9 mouse cellular contexts compared by ENCODE assay signal in the genomic region with DNA sequence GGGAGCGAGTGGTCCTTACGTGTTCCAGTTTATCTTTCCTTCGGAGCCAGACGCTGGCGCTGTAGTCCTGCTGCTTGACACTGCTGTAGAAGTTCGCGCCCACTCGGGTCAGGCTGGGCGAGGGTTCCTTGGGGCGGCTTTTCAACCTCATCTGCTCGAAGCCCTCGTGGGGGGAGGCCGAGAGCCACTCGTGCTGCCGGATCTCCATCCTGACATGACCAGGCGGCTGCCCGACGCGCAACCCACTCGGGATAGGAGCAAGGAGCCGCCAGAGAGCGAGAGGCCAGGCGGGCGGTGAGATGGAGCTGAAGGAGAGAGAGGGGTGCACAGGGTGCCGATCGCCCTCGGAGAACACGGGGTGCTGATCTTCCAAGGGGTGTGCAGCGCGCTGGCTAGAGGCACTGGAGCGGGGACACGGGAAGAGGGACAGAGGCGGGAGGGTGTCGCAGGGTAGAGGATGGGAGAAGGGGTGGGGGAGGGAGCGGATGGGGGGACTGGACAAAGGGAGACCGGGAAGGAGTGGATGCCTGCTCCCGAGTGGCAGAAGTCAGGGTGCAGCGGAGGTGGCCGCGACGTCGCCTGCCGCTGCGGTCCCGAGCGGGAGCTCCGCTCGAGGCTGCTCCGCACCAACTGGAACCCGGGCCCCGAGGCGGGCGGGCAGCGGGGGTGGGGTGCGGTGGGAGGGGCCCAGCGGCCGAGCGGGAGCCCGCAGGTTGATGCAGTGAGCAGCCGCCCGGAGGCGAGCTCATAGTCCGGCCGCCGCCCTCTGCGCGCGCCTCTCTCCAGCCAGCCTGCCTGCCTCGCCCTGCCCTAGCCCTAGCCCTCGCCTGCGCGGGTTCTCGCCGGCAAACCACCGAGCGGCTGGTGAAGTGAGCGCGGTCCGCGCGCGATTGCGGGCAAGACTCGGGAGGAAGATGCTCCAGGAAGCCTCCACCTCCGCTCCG. TPM values are rescaled to one million over a fixed set of nuclear protein-coding genes. Genes with fewer than 3 reads are reported as not detected.
DNase-seq lines count a peak whose midpoint lies in the region; ATAC-seq and TF ChIP-seq lines count a peak whose summit lies in the region.
"Had no signal": no experiment of that assay in that cellular context is flagged by ENCODE, and none has a peak within 500 bp of the region (broad histone marks: within the 10 kb centered on the region; RNA-seq: fewer than 3 reads in every experiment).

A gene (minus strand): TSS at position 646 of the 944 bp plus-strand sequence.

- peak; percentile 39 for DNase-seq in gastrocnemius, adult 2 months
- no peak for DNase-seq in gastrocnemius, postnatal 36 days
- peak; percentile 63 for DNase-seq in ES-CJ7 (ENCODE audit: low read depth, low spot score)
- peak; percentile 75 for DNase-seq in embryo, embryonic 11 days
- DNase-seq in limb, embryonic 11.5 days (ENCODE audit: low spot score) = peak; percentile 69
- peak; percentile 55 for DNase-seq in midbrain, postnatal 0 days (ENCODE audit: low spot score)
- no peak for DNase-seq in spleen, adult 12 weeks (ENCODE audit: low spot score)

- under 1% methylated on average over 83 of the region's 86 CpGs for WGBS in heart, embryonic 15.5 days
- WGBS in limb, embryonic 11.5 days = under 1% methylated on average over 81 of the region's 86 CpGs
- WGBS in midbrain, postnatal 0 days = under 1% methylated on average over 65 of the region's 86 CpGs

- H3K27me3 ChIP-seq in heart, embryonic 15.5 days = peaks cover 30% of the 10 kb centered on the region
- peaks cover 24% of the 10 kb centered on the region for H3K27me3 ChIP-seq in limb, embryonic 11.5 days (ENCODE audit: control insufficient read depth, insufficient read depth, low read length)
- H3K27me3 ChIP-seq in midbrain, postnatal 0 days (ENCODE audit: insufficient read depth, low read length) = no peaks in the 10 kb centered on the region

- peak; percentile 63 for ATAC-seq in heart, embryonic 15.5 days (replicated peaks; ENCODE audit: insufficient number of reproducible peaks, insufficient read depth, low FRiP score, low read depth)
- peak; percentile 90 for ATAC-seq in limb, embryonic 11.5 days (ENCODE audit: insufficient number of reproducible peaks, low FRiP score, low TSS enrichment, low read depth)
- peak; percentile 81 for ATAC-seq in midbrain, postnatal 0 days (ENCODE audit: low FRiP score)

- no peak for TF ChIP-seq CTCF in gastrocnemius, adult 2 months (IDR thresholded peaks at IDR 0.05)
- TF ChIP-seq CTCF in midbrain, postnatal 0 days (IDR thresholded peaks at IDR 0.05) = peak; percentile 45

- H3K9me3 ChIP-seq in heart, embryonic 15.5 days (replicated peaks) = no peaks in the 10 kb centered on the region
- H3K9me3 ChIP-seq in limb, embryonic 11.5 days (ENCODE audit: control insufficient read depth, low read length) = no peaks in the 10 kb centered on the region
- H3K9me3 ChIP-seq in midbrain, postnatal 0 days (ENCODE audit: low read length) = no peaks in the 10 kb centered on the region

- no peak within 1 kb of the TSS for H3K27ac ChIP-seq in gastrocnemius, adult 2 months
- H3K27ac ChIP-seq in heart, embryonic 15.5 days = no peak within 1 kb of the TSS
- H3K27ac ChIP-seq in limb, embryonic 11.5 days (replicated peaks; ENCODE audit: low read depth, low read length) = no peak within 1 kb of the TSS
- peak within 1 kb of the TSS; percentile 47 for H3K27ac ChIP-seq in midbrain, postnatal 0 days (ENCODE audit: low read depth, low read length)

- H3K4me1 ChIP-seq in heart, embryonic 15.5 days (replicated peaks) = peaks cover 12% of the 10 kb centered on the region
- no peaks in the 10 kb centered on the region for H3K4me1 ChIP-seq in limb, embryonic 11.5 days (ENCODE audit: control insufficient read depth, insufficient read depth, low read length)
- H3K4me1 ChIP-seq in midbrain, postnatal 0 days (ENCODE audit: insufficient read depth, low read length) = no peaks in the 10 kb centered on the region

- H3K4me3 ChIP-seq in gastrocnemius, adult 2 months = peak within 1 kb of the TSS; percentile 68
- peak within 1 kb of the TSS; percentile 53 for H3K4me3 ChIP-seq in heart, embryonic 15.5 days
- H3K4me3 ChIP-seq in limb, embryonic 11.5 days (ENCODE audit: low read depth, low read length) = peak within 1 kb of the TSS; percentile 54
- peak within 1 kb of the TSS; percentile 67 for H3K4me3 ChIP-seq in midbrain, postnatal 0 days (ENCODE audit: low read depth, low read length)

- peak within 1 kb of the TSS; percentile 87 for H3K4me2 ChIP-seq in heart, embryonic 15.5 days
- peak within 1 kb of the TSS; percentile 94 for H3K4me2 ChIP-seq in limb, embryonic 11.5 days (ENCODE audit: low read depth, severe bottlenecking)
- H3K4me2 ChIP-seq in midbrain, postnatal 0 days (ENCODE audit: low read depth, low read length, poor library complexity, severe bottlenecking) = peak within 1 kb of the TSS; percentile 93

- H3K36me3 ChIP-seq in heart, embryonic 15.5 days = no peaks in the 10 kb centered on the region
- no peaks in the 10 kb centered on the region for H3K36me3 ChIP-seq in limb, embryonic 11.5 days (ENCODE audit: control insufficient read depth, insufficient read depth, low read length)
- H3K36me3 ChIP-seq in midbrain, postnatal 0 days (ENCODE audit: insufficient read depth, low read length) = no peaks in the 10 kb centered on the region

- intact Hi-C loops in gastrocnemius, adult 2 months (cut with DNase I) = no loop called here
- intact Hi-C loops in gastrocnemius, postnatal 36 days (cut with DNase I) = no loop called here

- peak within 1 kb of the TSS; percentile 29 for H3K9ac ChIP-seq in heart, embryonic 15.5 days
- H3K9ac ChIP-seq in limb, embryonic 11.5 days (ENCODE audit: low read length) = peak within 1 kb of the TSS; percentile 48
- peak within 1 kb of the TSS; percentile 79 for H3K9ac ChIP-seq in midbrain, postnatal 0 days (replicated peaks; ENCODE audit: low read length, poor library complexity, severe bottlenecking)

RNA-seq across cellular contexts. Expression of the gene that starts here (rescaled TPM):
- total RNA-seq in gastrocnemius, adult 2 months (2021) = 1 to 10 TPM; 1.7 to 1.8 TPM
- total RNA-seq in gastrocnemius, postnatal 36 days (2021) = under 1 TPM; 0.74 to 0.97 TPM
- 0.79 and 0.85 TPM in 2 replicates for polyA plus RNA-seq in heart, embryonic 15.5 days (2015; fragmentation: Nextera tagmentation; extraction: Ambion mirVana)
- 0.16 and 0.27 TPM in 2 replicates for polyA plus RNA-seq in limb, embryonic 11.5 days (2014; fragmentation: Nextera tagmentation; extraction: Ambion mirVana)
- 6.1 and 7.2 TPM in 2 replicates for total RNA-seq in midbrain, postnatal 0 days (2014; rRNA removed)
- 3.8 and 4.9 TPM in 2 replicates for polyA plus RNA-seq in midbrain, postnatal 0 days (2015; fragmentation: Nextera tagmentation; extraction: Ambion mirVana)
- polyA plus RNA-seq: C2C12 had no signal

Comparison
In these comparisons a context has a peak if more than half of its experiments do, and no peak if none do; other contexts are left out.
1. DNase-seq: peak in gastrocnemius, adult 2 months (single experiment), ES-CJ7 (single experiment), embryo, embryonic 11 days (single experiment) and midbrain, postnatal 0 days (single experiment); none in gastrocnemius, postnatal 36 days (0 of 2) and spleen, adult 12 weeks (single experiment).
2. Peak in ATAC-seq, H3K4me3 ChIP-seq, H3K9ac ChIP-seq and H3K4me2 ChIP-seq in heart, embryonic 15.5 days; RNA of the gene not detected or under 1 TPM.
3. Peak in DNase-seq, ATAC-seq, H3K4me3 ChIP-seq, H3K9ac ChIP-seq and H3K4me2 ChIP-seq in limb, embryonic 11.5 days; RNA of the gene not detected or under 1 TPM.
4. H3K9ac ChIP-seq: peak in every context shown above with its lines; median percentile 79 in midbrain, postnatal 0 days; 48 in limb, embryonic 11.5 days; 29 in heart, embryonic 15.5 days.
5. Peak in every context shown above with its lines, with median percentiles within 50 percentile points of each other: H3K4me3 ChIP-seq, ATAC-seq and H3K4me2 ChIP-seq.